Mouse (Mus musculus) stomach, embryonic 14.5 days (tissue): ENCODE data around the gene Ptges3. TPM values are rescaled to one million over a fixed set of nuclear protein-coding genes. Genes with fewer than 3 reads are reported as not detected.

ENCODE experiments used
- ATAC-seq: fragments of 200-750 bp; cut with Nextera tagmentation; 2 replicates; pipeline ENCODE4 v1.8.0; 2017; ENCODE audit warnings: low read depth, moderate TSS enrichment; ENCODE audit not compliant: insufficient number of reproducible peaks, insufficient read depth, low FRiP score
- H3K27ac ChIP-seq: fragments of 300-500 bp; sonication (generic); 2 replicates; pipeline ENCODE4 v1.5.1; 2014; ENCODE audit warnings: mild to moderate bottlenecking, low read length, moderate library complexity, mixed read lengths
- H3K27me3 ChIP-seq: fragments of 300-500 bp; sonication (generic); 2 replicates; pipeline ENCODE4 v1.6.1; 2014; ENCODE audit warnings: low read length, control low read depth, mixed read lengths; ENCODE audit not compliant: control insufficient read depth, insufficient read depth
- H3K36me3 ChIP-seq: fragments of 300-500 bp; sonication (generic); 2 replicates; pipeline ENCODE4 v1.6.1; 2014; ENCODE audit warnings: mild to moderate bottlenecking, control low read depth, low read length, moderate library complexity, mixed read lengths; ENCODE audit not compliant: control insufficient read depth, insufficient read depth
- H3K4me1 ChIP-seq: fragments of 300-500 bp; sonication (generic); 2 replicates; pipeline ENCODE4 v1.6.1; 2014; ENCODE audit warnings: low read length, control low read depth, mixed read lengths; ENCODE audit not compliant: control insufficient read depth, insufficient read depth
- H3K4me2 ChIP-seq: fragments of 300-500 bp; sonication (generic); replicated peaks from 2 replicates; pipeline ENCODE4 v1.6.1; 2014; ENCODE audit warnings: low read depth, low read length, control low read depth
- H3K4me3 ChIP-seq: fragments of 300-500 bp; sonication (generic); 2 replicates; pipeline ENCODE4 v1.5.1; 2014; ENCODE audit warnings: low read depth, low read length, control low read depth
- H3K9ac ChIP-seq: fragments of 300-500 bp; sonication (generic); replicated peaks from 2 replicates; pipeline ENCODE4 v1.6.1; 2014; ENCODE audit warnings: low read depth, mild to moderate bottlenecking, control low read depth, low read length, moderate library complexity, mixed read lengths
- H3K9me3 ChIP-seq: fragments of 300-500 bp; sonication (generic); 2 replicates; pipeline ENCODE4 v1.6.1; 2016; ENCODE audit warnings: low read depth, low read length, control low read depth; ENCODE audit not compliant: control insufficient read depth
- WGBS: fragments of 180-500 bp; shearing (Covaris S2); extraction: QIAGEN DNeasy Blood & Tissue Kit; methylation state at CpG from one replicate; pipeline ENCODE4 v1.1.7; 2014; 5-methylcytosine and 5-hydroxymethylcytosine counted together
- polyA plus RNA-seq: library from polyadenylated mRNA; unstranded; fragments of >200 nt; fragmentation: Nextera tagmentation; extraction: Ambion mirVana; gene quantifications from 2 replicates; pipeline ENCODE4 v1.2.1, GENCODE M21; 2014

Ptges3 gene
- polyA plus RNA-seq, result 474 and 487 TPM in 2 replicates

DNA sequence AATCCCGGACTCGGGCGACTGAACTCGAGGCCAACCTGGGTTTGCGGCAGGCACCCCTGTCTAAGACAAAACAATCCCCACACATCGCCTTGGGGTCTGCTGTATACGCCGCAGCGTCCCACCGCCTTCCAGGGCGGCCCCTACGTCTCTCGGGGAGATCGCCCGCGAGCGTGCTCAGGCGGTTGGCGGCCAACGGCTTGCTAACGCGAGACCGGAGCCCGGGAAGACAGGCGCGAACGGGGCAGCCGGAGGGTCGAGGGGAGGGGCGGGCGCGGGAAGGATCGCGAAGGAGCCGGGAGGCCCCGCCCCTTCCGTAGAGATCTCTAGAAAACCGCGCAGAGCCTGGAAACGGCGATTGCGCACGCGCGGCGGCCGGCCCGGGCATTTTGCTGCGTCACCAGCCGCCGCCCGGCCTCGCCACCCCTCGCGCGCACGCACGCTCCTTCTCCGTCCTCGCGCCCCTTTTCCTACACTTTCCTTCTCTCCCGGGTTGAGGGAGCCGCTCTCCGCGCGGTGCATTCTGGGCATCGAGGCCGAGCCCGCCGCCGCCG lies at the start of gene Ptges3:
Ptges3 (plus strand) TSS at position 354 of the 551 bp plus-strand sequence.
- Histone ChIP-seq H3K27me3 (no peaks in the 10 kb centered on the region), H3K9me3 (no peaks in the 10 kb centered on the region), H3K9ac (peak within 1 kb of the TSS; percentile 94), H3K27ac (peak within 1 kb of the TSS; percentile 99), H3K4me2 (peak within 1 kb of the TSS; percentile 87), H3K4me3 (peak within 1 kb of the TSS; percentile 76), H3K4me1 (peaks cover 12% of the 10 kb centered on the region; the same call in 1 of the 2 replicates), H3K36me3 (peaks cover 4% of the 10 kb centered on the region; the same call in 1 of the 2 replicates)
- under 1% methylated on average over 63 of the region's 72 CpGs for WGBS
- peak; percentile 93 for ATAC-seq

DNA sequence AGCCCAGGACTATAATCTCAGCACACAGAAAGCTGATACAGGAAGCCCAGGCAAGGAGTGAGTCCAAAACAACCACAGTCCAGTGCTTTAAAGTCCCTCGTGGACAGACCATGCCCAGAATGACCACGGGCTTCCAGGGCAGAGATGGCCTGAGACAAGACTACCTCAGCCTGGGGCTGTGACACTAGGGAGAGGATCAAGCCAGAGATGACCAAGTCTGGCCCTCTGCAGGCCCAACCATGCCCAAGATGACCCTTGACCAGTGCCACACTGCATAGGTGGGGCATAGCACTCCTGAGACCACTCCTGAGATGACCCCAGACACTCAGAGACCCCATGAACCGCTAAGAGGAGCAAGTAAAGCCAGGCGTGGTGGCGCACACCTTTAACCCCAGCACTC lies 49.0 kb upstream of the Ptges3 start:
- Histone ChIP-seq H3K27ac (no peak overlapping the region), H3K36me3 (no peaks in the 10 kb centered on the region), H3K4me2 (no peak overlapping the region), H3K4me1 (no peaks in the 10 kb centered on the region), H3K9ac (no peak overlapping the region), H3K27me3 (no peaks in the 10 kb centered on the region), H3K9me3 (no peaks in the 10 kb centered on the region), H3K4me3 (no peak overlapping the region)
- WGBS, result 75% methylated on average over 5 of the region's 5 CpGs
- ATAC-seq, result no peak

DNA sequence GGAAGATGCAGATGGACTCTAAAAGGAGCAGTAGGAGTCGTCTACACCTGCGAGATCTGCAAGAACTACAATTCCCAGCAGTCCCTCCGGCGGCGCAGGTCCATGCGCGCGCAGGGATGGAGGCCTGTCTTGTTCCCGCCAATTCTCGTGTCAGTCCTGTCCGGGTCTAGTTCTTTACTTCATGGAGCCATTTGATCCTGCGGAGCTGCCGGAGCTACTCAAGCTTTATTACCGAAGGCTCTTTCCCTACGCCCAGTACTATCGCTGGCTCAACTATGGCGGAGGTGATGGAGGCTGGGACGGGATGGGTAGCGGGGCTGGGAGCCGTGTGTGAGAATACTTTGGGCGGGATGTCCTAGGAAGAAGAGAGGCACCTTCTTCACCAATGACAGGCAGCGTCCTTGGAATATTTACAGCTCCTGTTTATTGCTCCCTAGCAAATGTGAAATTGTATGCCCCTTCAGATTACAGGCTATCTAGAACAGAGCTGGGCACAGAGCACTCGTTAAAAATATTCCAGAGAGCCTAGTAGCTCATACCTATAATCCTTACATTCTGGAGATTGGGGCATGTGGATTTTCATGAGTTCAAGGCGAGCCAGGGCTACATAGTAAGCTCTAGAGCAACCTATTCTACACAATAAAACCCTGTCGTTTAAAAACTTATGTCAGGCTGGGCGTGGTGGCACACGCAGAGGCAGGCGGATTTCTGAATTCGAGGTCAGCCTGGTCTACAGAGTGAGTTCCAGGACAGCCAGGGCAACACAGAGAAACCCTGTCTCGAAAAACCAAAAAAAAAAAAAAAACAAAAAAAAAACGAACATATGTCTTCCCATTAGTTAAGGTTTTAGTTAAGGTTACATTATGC lies 43.5 kb upstream of the Ptges3 start, which contains the start of gene Prim1:
Prim1 (plus strand) TSS at position 101 of the 867 bp plus-strand sequence.
- no peaks in the 10 kb centered on the region for H3K4me1 ChIP-seq
- 0 out of 2 replicates have a peak within 1 kb of the TSS, but pooled peaks have one; percentile 49 for H3K27ac ChIP-seq
- H3K4me3 ChIP-seq, result peak within 1 kb of the TSS; percentile 62
- H3K36me3 ChIP-seq, result peaks cover 20% of the 10 kb centered on the region
- WGBS, result 4% methylated on average over 31 of the region's 31 CpGs
- H3K4me2 ChIP-seq, result peak within 1 kb of the TSS; percentile 73
- peak; percentile 95 for ATAC-seq
- no peaks in the 10 kb centered on the region for H3K9me3 ChIP-seq
- peak within 1 kb of the TSS; percentile 53 for H3K9ac ChIP-seq
- no peaks in the 10 kb centered on the region for H3K27me3 ChIP-seq

GRCm38 (mm10) chr10:128022196-128022595 lies 36.6 kb upstream of the Ptges3 start:
- WGBS, result 96% methylated on average over 5 of the region's 5 CpGs
- H3K9me3 ChIP-seq, result no peaks in the 10 kb centered on the region

GRCm38 (mm10) chr10:128023496-128023895 lies 35.3 kb upstream of the Ptges3 start:
- H3K27me3 ChIP-seq, result no peaks in the 10 kb centered on the region
- H3K4me3 ChIP-seq, result no peak overlapping the region
- WGBS, result 95% methylated on average over 10 of the region's 10 CpGs
- H3K27ac ChIP-seq, result no peak overlapping the region
- no peaks in the 10 kb centered on the region for H3K9me3 ChIP-seq
- no peaks in the 10 kb centered on the region for H3K4me1 ChIP-seq
- no peak for ATAC-seq
- H3K4me2 ChIP-seq, result no peak overlapping the region
- H3K36me3 ChIP-seq, result peaks cover 46% of the 10 kb centered on the region
- no peak overlapping the region for H3K9ac ChIP-seq

More at GRCm38 (mm10) chr10:128022196-128022595, 36.6 kb upstream of the Ptges3 start:
- Histone ChIP-seq H3K4me2 (no peak overlapping the region), H3K9ac (no peak overlapping the region), H3K4me1 (no peaks in the 10 kb centered on the region), H3K36me3 (peaks cover 48% of the 10 kb centered on the region), H3K27me3 (no peaks in the 10 kb centered on the region), H3K4me3 (no peak overlapping the region), H3K27ac (no peak overlapping the region)
- no peak for ATAC-seq

DNA sequence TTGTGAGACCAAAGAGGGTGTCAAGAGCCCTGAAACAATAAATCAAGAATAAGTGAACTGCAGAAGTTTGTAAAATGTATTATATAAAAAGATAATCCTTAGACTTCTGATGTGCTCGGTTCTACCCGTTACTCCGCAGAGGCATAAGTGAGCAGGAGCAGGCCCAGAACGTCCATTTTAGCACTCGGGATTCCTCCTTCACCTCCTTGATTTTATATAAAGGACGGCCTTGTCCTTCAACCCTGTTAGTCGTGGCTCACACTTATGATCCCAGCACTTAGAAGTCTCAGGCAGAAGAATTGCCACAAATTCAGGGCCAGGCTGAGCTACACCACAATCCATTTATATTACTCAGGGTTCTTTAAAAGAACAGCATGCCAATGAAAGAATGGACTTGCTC lies 28.8 kb upstream of the Ptges3 start:
- no peak overlapping the region for H3K4me2 ChIP-seq
- no peak overlapping the region for H3K27ac ChIP-seq
- no peak overlapping the region for H3K4me3 ChIP-seq
- no peak overlapping the region for H3K9ac ChIP-seq
- H3K4me1 ChIP-seq, result peaks cover 4% of the 10 kb centered on the region
- peaks cover 29% of the 10 kb centered on the region for H3K36me3 ChIP-seq
- H3K9me3 ChIP-seq, result no peaks in the 10 kb centered on the region
- ATAC-seq, result no peak
- WGBS, result 90% methylated on average over 7 of the region's 7 CpGs
- no peaks in the 10 kb centered on the region for H3K27me3 ChIP-seq

- Histone ChIP-seq H3K4me2 (no peak overlapping the region), H3K4me1 (peaks cover 4% of the 10 kb centered on the region), H3K9me3 (no peaks in the 10 kb centered on the region), H3K27me3 (no peaks in the 10 kb centered on the region), H3K27ac (no peak overlapping the region), H3K4me3 (no peak overlapping the region), H3K9ac (no peak overlapping the region), H3K36me3 (peaks cover 29% of the 10 kb centered on the region)
- 56% methylated on average over 2 of the region's 2 CpGs for WGBS
- no peak for ATAC-seq
Measured at GRCm38 (mm10) chr10:128030860-128031259, 27.9 kb upstream of the Ptges3 start.

- no peak for ATAC-seq
- Histone ChIP-seq H3K9me3 (no peaks in the 10 kb centered on the region), H3K36me3 (peaks cover 23% of the 10 kb centered on the region), H3K4me3 (peak overlapping the region; percentile 99), H3K4me2 (peak overlapping the region; percentile 91), H3K4me1 (peaks cover 25% of the 10 kb centered on the region), H3K27ac (peak overlapping the region; percentile 96; the same call in 1 of the 2 replicates), H3K27me3 (no peaks in the 10 kb centered on the region), H3K9ac (peak overlapping the region; percentile 99)
- WGBS, result 3% methylated on average over 10 of the region's 10 CpGs
Measured at GRCm38 (mm10) chr10:128036746-128037425, 21.9 kb upstream of the Ptges3 start.
